In genomic region chr1:173961491-173961890, GRCm38 (mm10) we compare ENCODE assay signal across 32 mouse cellular contexts. TPM values are rescaled to one million over a fixed set of nuclear protein-coding genes. Genes with fewer than 3 reads are reported as not detected.
"Had no signal": no experiment of that assay in that cellular context is flagged by ENCODE, and none has a peak within 500 bp of the region (broad histone marks: within the 10 kb centered on the region; RNA-seq: fewer than 3 reads in every experiment).

No protein-coding gene starts in this region.

RNA-seq across cellular contexts. Expression of gene Ifi202b, which starts 21.1 kb away (rescaled TPM):
- total RNA-seq: gastrocnemius, adult 18-20 months; gastrocnemius, adult 8-10 months; gastrocnemius, postnatal 14 days; gastrocnemius, postnatal 36 days; heart, adult 18-20 months; heart, postnatal 14 days; heart, postnatal 36 days; hematopoietic stem cell, adult 5-6 weeks; hindbrain, postnatal 0 days; layer of hippocampus, adult 18-20 months; layer of hippocampus, adult 8-10 months; layer of hippocampus, postnatal 14 days; layer of hippocampus, postnatal 36 days; left cerebral cortex, adult 18-20 months; left cerebral cortex, adult 8-10 months; left cerebral cortex, postnatal 10 days; left cerebral cortex, postnatal 25 days; left cerebral cortex, postnatal 4 days had no signal
- polyA plus RNA-seq: heart, embryonic 11.5 days; heart, embryonic 13.5 days; heart, postnatal 0 days; hindbrain, embryonic 11.5 days; hindbrain, embryonic 13.5 days; hindbrain, embryonic 15.5 days; intestine, embryonic 14.5 days; intestine, embryonic 16.5 days; kidney, adult 2 months; kidney, embryonic 15.5 days; kidney, postnatal 0 days; limb, embryonic 11.5 days; liver, embryonic 11.5 days; liver, embryonic 13.5 days had no signal

RNA-seq across cellular contexts. Expression of gene Ifi211, which starts 48.6 kb away (rescaled TPM):
- total RNA-seq: hematopoietic stem cell, adult 5-6 weeks; hindbrain, postnatal 0 days; layer of hippocampus, adult 18-20 months; layer of hippocampus, postnatal 14 days; layer of hippocampus, postnatal 36 days; left cerebral cortex, adult 18-20 months; left cerebral cortex, postnatal 25 days had no signal
